Mouse (Mus musculus) heart, embryonic 11.5 days (tissue): ENCODE data around the gene Thrsp. TPM values are rescaled to one million over a fixed set of nuclear protein-coding genes. Genes with fewer than 3 reads are reported as not detected.
"Not testable (repeated sequence)": the region's sequence is repeated elsewhere in the genome, so short reads cannot be mapped to it uniquely, and the experiment has no call there.

Experiments used
- ATAC-seq: fragments of 200-750 bp; cut with Nextera tagmentation; replicated peaks from 2 replicates; pipeline ENCODE4 v1.8.0; 2017; ENCODE audit warnings: moderate library complexity; ENCODE audit not compliant: insufficient number of reproducible peaks, low FRiP score, low TSS enrichment
- H3K27ac ChIP-seq: fragments of 300-500 bp; sonication (generic); 2 replicates; pipeline ENCODE4 v1.5.1; 2014; ENCODE audit warnings: mild to moderate bottlenecking, low read depth, low read length
- H3K27me3 ChIP-seq: fragments of 300-500 bp; sonication (generic); 2 replicates; pipeline ENCODE4 v1.6.1; 2014; ENCODE audit warnings: mild to moderate bottlenecking, low read length, mixed read lengths; ENCODE audit not compliant: control insufficient read depth, insufficient read depth
- H3K36me3 ChIP-seq: fragments of 300-500 bp; sonication (generic); 2 replicates; pipeline ENCODE4 v1.6.1; 2014; ENCODE audit warnings: mild to moderate bottlenecking, low read length, moderate library complexity, mixed read lengths; ENCODE audit not compliant: control insufficient read depth, insufficient read depth
- H3K4me1 ChIP-seq: fragments of 300-500 bp; sonication (generic); 2 replicates; pipeline ENCODE4 v1.6.1; 2014; ENCODE audit warnings: low read length; ENCODE audit not compliant: control insufficient read depth, insufficient read depth
- H3K4me2 ChIP-seq: fragments of 300-500 bp; sonication (generic); 2 replicates; pipeline ENCODE4 v1.6.1; 2014; ENCODE audit warnings: mild to moderate bottlenecking, moderate library complexity
- H3K4me3 ChIP-seq: fragments of 300-500 bp; sonication (generic); 2 replicates; pipeline ENCODE4 v1.5.1; 2014; ENCODE audit warnings: low read depth, low read length
- H3K9ac ChIP-seq: fragments of 300-500 bp; sonication (generic); 2 replicates; pipeline ENCODE4 v1.6.1; 2014; ENCODE audit warnings: mild to moderate bottlenecking, low read depth, low read length, moderate library complexity
- H3K9me3 ChIP-seq: fragments of 300-500 bp; sonication (generic); replicated peaks from 2 replicates; pipeline ENCODE4 v1.6.1; 2016; ENCODE audit warnings: low read length; ENCODE audit not compliant: control insufficient read depth
- WGBS: fragments of 180-500 bp; shearing (Covaris S2); extraction: QIAGEN DNeasy Blood & Tissue Kit; methylation state at CpG from one replicate; pipeline ENCODE4 v1.1.7; 2014; ENCODE audit not compliant: insufficient replicate concordance; 5-methylcytosine and 5-hydroxymethylcytosine counted together
- polyA plus RNA-seq: library from polyadenylated mRNA; unstranded; fragments of >200 nt; fragmentation: Nextera tagmentation; extraction: Ambion mirVana; gene quantifications from 2 replicates; pipeline ENCODE4 v1.2.1, GENCODE M21; 2014

The Thrsp gene
- polyA plus RNA-seq, 1 experiment from 2014 or later: 0.11 TPM

DNA sequence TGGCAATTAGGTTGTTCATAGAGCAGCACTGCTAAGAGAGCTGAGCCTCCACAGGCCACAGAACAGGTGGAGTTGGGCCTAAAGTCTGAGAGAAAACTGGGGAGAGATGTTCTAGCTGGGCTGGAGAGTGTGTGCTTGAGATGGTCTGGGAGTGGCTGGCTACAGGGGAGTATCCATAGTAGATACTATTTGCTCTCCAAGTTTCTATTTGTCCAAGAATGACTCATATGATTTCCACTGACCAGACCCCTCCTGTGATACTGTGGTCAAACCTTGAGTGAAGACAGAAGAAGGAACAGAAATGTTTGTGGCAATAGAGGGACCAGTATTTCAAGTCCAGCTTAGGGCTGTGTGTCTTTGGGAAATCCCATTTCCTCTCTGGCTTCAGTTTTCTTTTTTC lies 21.5 kb upstream of the Thrsp start:
- Histone ChIP-seq H3K36me3 (no peaks in the 10 kb centered on the region), H3K4me1 (no peaks in the 10 kb centered on the region), H3K9me3 (no peaks in the 10 kb centered on the region; the same call in 1 of the 2 replicates), H3K27ac (no peak overlapping the region), H3K27me3 (no peaks in the 10 kb centered on the region), H3K4me3 (no peak overlapping the region), H3K4me2 (no peak overlapping the region), H3K9ac (no peak overlapping the region)
- no peak for ATAC-seq

DNA sequence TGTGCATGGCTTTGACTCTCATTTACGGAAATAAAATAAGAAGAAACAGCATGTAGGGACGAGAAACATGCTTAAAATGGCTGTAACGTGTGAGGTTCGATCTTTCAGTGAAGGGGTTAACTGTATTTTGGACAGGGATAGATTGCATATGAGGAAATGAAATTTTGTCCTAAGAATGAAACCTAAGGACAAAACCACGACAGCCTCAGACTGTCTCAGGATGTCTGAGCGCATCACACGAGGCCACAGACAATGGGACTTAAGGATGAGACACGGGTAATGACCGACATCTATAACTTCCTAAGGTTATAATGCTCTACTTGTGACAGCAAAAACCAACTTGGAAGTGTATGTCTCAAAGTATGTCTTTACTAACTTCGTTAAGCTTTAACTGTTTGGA lies 17.0 kb upstream of the Thrsp start:
- ATAC-seq: no peak
- H3K27ac ChIP-seq: no peak overlapping the region
- no peaks in the 10 kb centered on the region for H3K9me3 ChIP-seq
- no peaks in the 10 kb centered on the region for H3K27me3 ChIP-seq
- 80% methylated on average over 10 of the region's 10 CpGs for WGBS
- H3K9ac ChIP-seq: no peak overlapping the region
- H3K36me3 ChIP-seq: no peaks in the 10 kb centered on the region
- H3K4me1 ChIP-seq: peaks cover 7% of the 10 kb centered on the region; the same call in 1 of the 2 replicates
- no peak overlapping the region for H3K4me3 ChIP-seq
- no peak overlapping the region for H3K4me2 ChIP-seq

DNA sequence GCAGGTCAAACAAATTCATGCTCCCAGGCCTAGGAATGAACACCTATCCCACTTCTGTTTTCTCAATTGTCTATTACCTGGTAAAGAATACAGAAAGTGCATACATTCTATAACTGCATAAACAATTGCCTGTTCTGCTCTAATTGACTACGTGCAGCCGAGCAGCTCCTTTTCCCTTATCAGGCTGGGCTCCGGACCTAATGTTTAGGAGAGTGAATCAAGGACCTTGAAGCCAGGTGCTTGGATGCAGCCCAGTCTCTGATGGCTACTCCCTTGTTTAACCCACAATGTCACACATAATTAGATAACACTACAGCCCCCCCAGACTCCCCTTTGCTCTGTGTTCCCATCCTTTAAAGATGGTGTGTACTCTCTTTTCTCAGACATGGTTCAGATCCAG lies 16.0 kb upstream of the Thrsp start:
- H3K4me1 ChIP-seq, H3K9me3 ChIP-seq, ATAC-seq, H3K4me2 ChIP-seq, H3K9ac ChIP-seq, H3K27ac ChIP-seq, H3K27me3 ChIP-seq, H3K36me3 ChIP-seq, H3K4me3 ChIP-seq: not testable (repeated sequence)
- WGBS: 50% methylated on average over 3 of the region's 3 CpGs

DNA sequence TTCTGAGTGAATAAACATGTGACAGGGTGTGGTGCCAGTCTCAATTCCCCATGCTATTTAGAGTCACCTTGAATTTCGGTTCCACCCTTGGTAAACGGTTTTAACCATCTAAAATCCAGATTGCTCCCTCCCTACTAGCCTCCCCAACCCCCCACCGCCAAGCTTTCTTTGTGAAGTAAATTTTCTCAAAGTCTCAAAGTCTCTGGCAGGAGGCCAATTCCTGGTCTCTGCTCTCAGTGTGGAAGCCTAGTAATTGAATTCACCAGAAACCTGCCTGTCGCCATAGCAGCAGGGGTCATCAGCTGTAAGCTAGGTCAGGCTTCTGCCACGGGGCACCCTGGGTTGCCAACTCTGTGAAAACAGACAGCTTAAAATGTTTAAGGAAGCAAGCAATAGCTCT lies 12.2 kb upstream of the Thrsp start:
- H3K9me3 ChIP-seq: no peaks in the 10 kb centered on the region
- 0 out of 2 replicates have a peak overlapping the region, but pooled peaks have one; percentile 28 for H3K9ac ChIP-seq
- H3K27ac ChIP-seq: no peak overlapping the region
- WGBS: 6% methylated on average over 5 of the region's 5 CpGs
- H3K4me1 ChIP-seq: peaks cover 7% of the 10 kb centered on the region; the same call in 1 of the 2 replicates
- H3K4me3 ChIP-seq: no peak overlapping the region
- H3K27me3 ChIP-seq: no peaks in the 10 kb centered on the region
- H3K36me3 ChIP-seq: no peaks in the 10 kb centered on the region
- no peak for ATAC-seq
- no peak overlapping the region for H3K4me2 ChIP-seq

DNA sequence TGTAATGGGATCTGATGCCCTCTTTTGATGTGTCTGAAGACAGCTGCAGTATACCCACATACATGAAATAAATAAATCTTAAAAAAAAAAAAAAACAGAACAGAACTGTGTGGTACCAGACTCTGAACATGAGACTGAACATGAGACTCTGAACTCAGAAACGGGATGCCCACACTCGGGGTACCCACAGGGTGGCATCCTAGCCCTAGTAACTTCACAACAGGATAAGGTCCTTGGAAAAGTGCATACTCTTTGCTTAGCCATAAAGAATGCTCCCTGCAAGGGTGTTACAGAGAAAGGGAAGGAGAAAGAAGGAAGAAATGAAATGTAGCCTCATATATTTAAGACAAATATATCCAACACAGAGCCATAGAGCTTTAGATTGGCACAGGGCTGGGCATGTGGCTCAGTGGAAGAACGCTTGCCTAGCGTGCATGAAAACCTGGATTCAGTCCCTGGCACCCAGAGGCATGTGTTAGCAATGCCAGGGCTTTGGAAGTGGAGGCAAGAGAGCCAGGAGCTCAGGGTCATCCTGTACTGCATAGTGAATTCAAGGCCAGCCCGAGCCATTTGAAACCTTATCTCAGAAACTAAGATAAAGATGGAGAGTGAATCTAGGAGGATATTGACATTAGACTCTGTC lies 10.4 kb upstream of the Thrsp start:
- Histone ChIP-seq H3K27ac (no peak overlapping the region), H3K9ac (no peak overlapping the region), H3K36me3 (no peaks in the 10 kb centered on the region), H3K4me3 (no peak overlapping the region), H3K4me2 (no peak overlapping the region), H3K9me3 (no peaks in the 10 kb centered on the region), H3K4me1 (peaks cover 7% of the 10 kb centered on the region; the same call in 1 of the 2 replicates), H3K27me3 (no peaks in the 10 kb centered on the region)
- no peak for ATAC-seq
- 70% methylated on average over 5 of the region's 5 CpGs for WGBS

DNA sequence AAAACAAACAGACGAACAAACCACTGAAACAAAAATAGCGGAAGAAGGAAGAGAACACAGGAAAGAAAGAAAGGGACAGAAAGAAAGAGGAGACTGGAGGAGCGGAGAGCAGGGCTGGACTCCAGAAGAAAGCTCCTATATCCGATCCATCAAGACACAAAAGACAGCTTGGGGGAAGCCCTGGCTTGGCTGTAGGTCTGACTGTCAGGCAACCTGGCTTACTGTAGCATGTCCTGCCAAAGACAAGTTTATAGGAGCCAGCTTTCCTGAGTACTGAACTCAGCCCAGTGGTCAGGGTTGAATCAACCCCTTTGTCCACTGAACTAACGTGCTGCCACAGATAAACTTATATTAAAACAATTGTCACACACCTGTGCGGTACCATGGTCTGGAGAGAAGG lies 9.8 kb upstream of the Thrsp start:
- Histone ChIP-seq H3K9me3 (no peaks in the 10 kb centered on the region), H3K4me2 (no peak overlapping the region), H3K9ac (no peak overlapping the region), H3K4me1 (peaks cover 7% of the 10 kb centered on the region; the same call in 1 of the 2 replicates), H3K36me3 (no peaks in the 10 kb centered on the region), H3K4me3 (no peak overlapping the region), H3K27me3 (no peaks in the 10 kb centered on the region), H3K27ac (no peak overlapping the region)
- ATAC-seq: no peak
- 84% methylated on average over 6 of the region's 6 CpGs for WGBS

DNA sequence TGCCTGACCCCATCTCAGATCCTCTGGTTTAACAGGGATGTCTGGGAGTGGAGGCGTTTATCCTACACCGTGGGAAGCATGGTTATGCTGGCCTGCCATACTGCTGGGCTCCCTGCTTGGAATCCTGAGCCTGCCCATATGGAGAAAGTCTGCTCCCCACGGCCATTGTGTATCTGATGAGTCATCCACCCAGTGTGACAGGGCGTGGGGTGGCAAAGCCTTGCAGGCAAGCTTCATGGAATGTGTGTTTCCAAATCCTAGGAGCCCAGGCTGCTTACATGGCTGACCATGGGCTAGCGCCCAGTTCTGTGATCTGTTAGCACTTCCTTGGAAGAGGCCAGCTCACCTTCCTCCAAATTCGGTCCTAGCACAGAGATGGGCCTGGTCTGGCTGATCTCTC lies 9.0 kb upstream of the Thrsp start:
- no peak overlapping the region for H3K4me2 ChIP-seq

DNA sequence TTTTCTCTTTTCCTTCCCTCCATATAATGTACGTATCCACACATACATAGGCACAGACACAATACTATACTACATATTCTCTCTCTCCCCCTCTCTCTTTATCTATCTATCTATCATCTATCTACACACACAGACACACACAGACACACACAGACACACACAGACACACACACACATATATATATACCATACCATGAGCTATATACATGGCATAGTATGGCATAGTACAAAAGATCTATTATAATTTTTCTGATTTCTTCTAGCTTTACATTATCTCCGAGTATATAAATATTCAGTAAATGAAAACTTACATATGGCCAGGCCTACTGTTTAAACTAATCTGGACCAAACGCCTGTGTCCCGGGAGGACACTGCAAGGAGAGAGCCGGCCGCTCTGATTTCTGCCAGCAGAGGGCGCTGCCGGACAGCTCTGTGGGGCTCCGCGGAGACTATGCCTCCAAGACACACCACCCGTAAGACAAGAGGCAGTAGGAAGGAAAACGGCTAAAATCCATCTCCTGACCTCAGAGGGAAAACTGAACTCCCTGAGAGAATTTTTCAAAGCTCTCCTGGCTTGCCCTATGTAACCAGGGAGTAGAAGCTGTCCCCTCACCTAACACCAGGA lies 7.2 kb upstream of the Thrsp start:
- Histone ChIP-seq H3K36me3 (no peaks in the 10 kb centered on the region), H3K27ac (no peak overlapping the region), H3K9ac (no peak overlapping the region), H3K4me2 (peak overlapping the region; percentile 24; the same call in 1 of the 2 replicates), H3K4me1 (peaks cover 1% of the 10 kb centered on the region; the same call in 1 of the 2 replicates), H3K27me3 (no peaks in the 10 kb centered on the region), H3K4me3 (no peak overlapping the region), H3K9me3 (no peaks in the 10 kb centered on the region)
- WGBS: 9% methylated on average over 12 of the region's 12 CpGs
- ATAC-seq: peak; percentile 70; the same call in 1 of the 2 replicates

More for the DNA sequence above, 9.0 kb upstream of the Thrsp start:
- no peak overlapping the region for H3K27ac ChIP-seq
- H3K36me3 ChIP-seq: no peaks in the 10 kb centered on the region
- no peaks in the 10 kb centered on the region for H3K9me3 ChIP-seq
- no peaks in the 10 kb centered on the region for H3K27me3 ChIP-seq
- no peak overlapping the region for H3K4me3 ChIP-seq
- peaks cover 7% of the 10 kb centered on the region; the same call in 1 of the 2 replicates for H3K4me1 ChIP-seq
- no peak overlapping the region for H3K9ac ChIP-seq
- no peak for ATAC-seq
- 59% methylated on average over 6 of the region's 6 CpGs for WGBS

DNA sequence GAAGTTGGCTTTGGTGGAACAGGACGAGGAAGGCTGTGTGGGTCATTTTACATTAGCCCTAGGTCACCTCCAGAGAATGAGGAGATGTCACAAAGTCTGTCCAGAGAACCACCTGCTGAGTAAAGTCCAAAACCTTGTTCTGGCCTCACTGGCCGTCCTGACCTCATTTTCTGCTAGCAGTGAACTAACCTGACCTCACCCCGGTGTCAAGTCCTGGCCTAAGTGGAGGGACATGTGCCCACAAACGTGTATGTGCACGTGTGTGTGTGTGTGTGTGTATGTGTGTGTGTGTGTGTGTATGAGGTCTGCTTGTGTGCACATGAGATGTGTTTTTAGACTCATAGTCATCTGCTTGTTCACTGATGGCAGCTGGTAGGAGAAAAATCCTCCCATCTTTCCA lies 6.2 kb upstream of the Thrsp start:
- WGBS: 51% methylated on average over 5 of the region's 5 CpGs
- Histone ChIP-seq H3K36me3 (no peaks in the 10 kb centered on the region), H3K9ac (no peak overlapping the region), H3K4me1 (no peaks in the 10 kb centered on the region; the same call in 1 of the 2 replicates), H3K4me3 (no peak overlapping the region), H3K27me3 (no peaks in the 10 kb centered on the region), H3K4me2 (no peak overlapping the region), H3K9me3 (no peaks in the 10 kb centered on the region), H3K27ac (no peak overlapping the region)
- ATAC-seq: no peak
